Mouse (Mus musculus) embryonic facial prominence, embryonic 11.5 days (tissue): ENCODE measurements around the gene Kif22. TPM values are rescaled to one million over a fixed set of nuclear protein-coding genes. Genes with fewer than 3 reads are reported as not detected.

Experiments
- ATAC-seq: fragments of 200-750 bp; cut with Nextera tagmentation; replicated peaks from 2 replicates; pipeline ENCODE4 v1.8.0; 2017; ENCODE audit warnings: low read depth; ENCODE audit not compliant: insufficient number of reproducible peaks, low FRiP score, low TSS enrichment
- DNase-seq: peaks from one replicate; pipeline ENCODE4 v3.0.0-alpha.2; 2015; ENCODE audit warnings: low spot score
- H3K27ac ChIP-seq: fragments of 300-500 bp; sonication (generic); replicated peaks from 2 replicates; pipeline ENCODE4 v1.5.1; 2014; ENCODE audit warnings: mild to moderate bottlenecking, low read depth, low read length, control low read depth
- H3K27me3 ChIP-seq: fragments of 300-500 bp; sonication (generic); 2 replicates; pipeline ENCODE4 v1.6.1; 2014; ENCODE audit warnings: mild to moderate bottlenecking, low read length, moderate library complexity, mixed read lengths; ENCODE audit not compliant: control insufficient read depth, insufficient read depth
- H3K36me3 ChIP-seq: fragments of 300-500 bp; sonication (generic); replicated peaks from 2 replicates; pipeline ENCODE4 v1.6.1; 2014; ENCODE audit warnings: low read depth, mild to moderate bottlenecking, low read length, moderate library complexity, mixed read lengths; ENCODE audit not compliant: control insufficient read depth, insufficient read depth
- H3K4me1 ChIP-seq: fragments of 300-500 bp; sonication (generic); 2 replicates; pipeline ENCODE4 v1.6.1; 2014; ENCODE audit warnings: low read length, mixed read lengths; ENCODE audit not compliant: control insufficient read depth, insufficient read depth
- H3K4me2 ChIP-seq: fragments of 300-500 bp; sonication (generic); 2 replicates; pipeline ENCODE4 v1.6.1; 2014; ENCODE audit warnings: low read depth, mild to moderate bottlenecking, control low read depth, low read length, moderate library complexity
- H3K4me3 ChIP-seq: fragments of 300-500 bp; sonication (generic); 2 replicates; pipeline ENCODE4 v1.5.1; 2014; ENCODE audit warnings: low read depth, low read length, control low read depth
- H3K9ac ChIP-seq: fragments of 300-500 bp; sonication (generic); replicated peaks from 2 replicates; pipeline ENCODE4 v1.6.1; 2014; ENCODE audit warnings: mild to moderate bottlenecking, control low read depth, low read length
- H3K9me3 ChIP-seq: fragments of 300-500 bp; sonication (generic); replicated peaks from 2 replicates; pipeline ENCODE4 v1.6.1; 2016; ENCODE audit warnings: mild to moderate bottlenecking, low read length, inconsistent platforms, mixed read lengths; ENCODE audit not compliant: control insufficient read depth
- WGBS: fragments of 180-500 bp; shearing (Covaris S2); extraction: QIAGEN DNeasy Blood & Tissue Kit; methylation state at CpG from one replicate; pipeline ENCODE4 v1.1.7; 2014; 5-methylcytosine and 5-hydroxymethylcytosine counted together
- polyA plus RNA-seq: library from polyadenylated mRNA; unstranded; fragments of >200 nt; fragmentation: Nextera tagmentation; extraction: Ambion mirVana; gene quantifications from 2 replicates; pipeline ENCODE4 v1.2.1, GENCODE M21; 2014

The Kif22 gene
- polyA plus RNA-seq, 1 experiment from 2014 or later, result 199 TPM

- H3K9me3 ChIP-seq, result no peaks in the 10 kb centered on the region
- no peak overlapping the region for H3K4me2 ChIP-seq
- no peaks in the 10 kb centered on the region for H3K4me1 ChIP-seq
- H3K4me3 ChIP-seq, result no peak overlapping the region
- WGBS, result 77% methylated on average over 9 of the region's 9 CpGs
- ATAC-seq, result peak; percentile 69
- no peak for DNase-seq
- H3K9ac ChIP-seq, result no peak overlapping the region
- H3K27me3 ChIP-seq, result no peaks in the 10 kb centered on the region
- H3K27ac ChIP-seq, result no peak overlapping the region
- peaks cover 2% of the 10 kb centered on the region for H3K36me3 ChIP-seq
Observed at GRCm38 (mm10) chr7:127008239-127009019, 33.8 kb downstream of the Kif22 start.

- H3K27me3 ChIP-seq, result no peaks in the 10 kb centered on the region
- no peak overlapping the region; the same call in 1 of the 2 replicates for H3K4me2 ChIP-seq
- no peak overlapping the region for H3K27ac ChIP-seq
- H3K9me3 ChIP-seq, result no peaks in the 10 kb centered on the region
- WGBS, result 80% methylated on average over 6 of the region's 6 CpGs
- no peaks in the 10 kb centered on the region for H3K4me1 ChIP-seq
- no peaks in the 10 kb centered on the region for H3K36me3 ChIP-seq
- no peak overlapping the region for H3K4me3 ChIP-seq
- ATAC-seq (no peak), DNase-seq (no peak)
- H3K9ac ChIP-seq, result no peak overlapping the region
Observed at GRCm38 (mm10) chr7:127007313-127008024, 34.8 kb downstream of the Kif22 start.

- H3K9ac ChIP-seq, result no peak overlapping the region
- no peaks in the 10 kb centered on the region for H3K36me3 ChIP-seq
- H3K4me3 ChIP-seq, result no peak overlapping the region
- 86% methylated on average over 4 of the region's 4 CpGs for WGBS
- DNase-seq, result no peak
- H3K27me3 ChIP-seq, result no peaks in the 10 kb centered on the region
- no peak overlapping the region for H3K27ac ChIP-seq
- no peaks in the 10 kb centered on the region for H3K4me1 ChIP-seq
- no peak for ATAC-seq
- H3K9me3 ChIP-seq, result no peaks in the 10 kb centered on the region
- H3K4me2 ChIP-seq, result no peak overlapping the region
Observed at GRCm38 (mm10) chr7:127004122-127004875, 38.0 kb downstream of the Kif22 start.

- H3K36me3 ChIP-seq, result no peaks in the 10 kb centered on the region
- ATAC-seq (no peak), DNase-seq (no peak)
- no peaks in the 10 kb centered on the region for H3K9me3 ChIP-seq
- H3K4me1 ChIP-seq, result no peaks in the 10 kb centered on the region
- H3K4me2 ChIP-seq, result no peak overlapping the region
- H3K27ac ChIP-seq, result no peak overlapping the region
- H3K27me3 ChIP-seq, result no peaks in the 10 kb centered on the region
- 88% methylated on average over 5 of the region's 5 CpGs for WGBS
- no peak overlapping the region for H3K4me3 ChIP-seq
- H3K9ac ChIP-seq, result no peak overlapping the region
Observed at GRCm38 (mm10) chr7:127003620-127004019, 38.7 kb downstream of the Kif22 start.

GRCm38 (mm10) chr7:126999568-126999967 lies 42.7 kb downstream of the Kif22 start:
- ATAC-seq (no peak), DNase-seq (no peak)
- WGBS, result 72% methylated on average over 10 of the region's 10 CpGs
- Histone ChIP-seq H3K9ac (no peak overlapping the region), H3K4me2 (no peak overlapping the region), H3K27me3 (no peaks in the 10 kb centered on the region), H3K27ac (no peak overlapping the region), H3K36me3 (no peaks in the 10 kb centered on the region), H3K9me3 (no peaks in the 10 kb centered on the region), H3K4me1 (no peaks in the 10 kb centered on the region), H3K4me3 (no peak overlapping the region)

GRCm38 (mm10) chr7:126996449-126996848 lies 45.8 kb downstream of the Kif22 start:
- Histone ChIP-seq H3K9ac (no peak overlapping the region), H3K36me3 (no peaks in the 10 kb centered on the region), H3K27me3 (no peaks in the 10 kb centered on the region), H3K4me1 (no peaks in the 10 kb centered on the region), H3K4me2 (no peak overlapping the region), H3K27ac (no peak overlapping the region), H3K9me3 (no peaks in the 10 kb centered on the region), H3K4me3 (no peak overlapping the region)
- 78% methylated on average over 4 of the region's 4 CpGs for WGBS
- DNase-seq (no peak), ATAC-seq (no peak)

GRCm38 (mm10) chr7:126988816-126989215 lies 53.5 kb downstream of the Kif22 start:
- Histone ChIP-seq H3K27ac (no peak overlapping the region), H3K36me3 (no peaks in the 10 kb centered on the region), H3K4me1 (no peaks in the 10 kb centered on the region), H3K27me3 (no peaks in the 10 kb centered on the region), H3K4me2 (no peak overlapping the region), H3K9me3 (no peaks in the 10 kb centered on the region), H3K4me3 (no peak overlapping the region), H3K9ac (0 out of 2 replicates have a peak overlapping the region, but pooled peaks have one; percentile 6)
- DNase-seq (no peak), ATAC-seq (no peak)
- WGBS, result 72% methylated on average over 8 of the region's 8 CpGs
